8 mouse cellular contexts compared by ENCODE assay signal in the genomic region with DNA sequence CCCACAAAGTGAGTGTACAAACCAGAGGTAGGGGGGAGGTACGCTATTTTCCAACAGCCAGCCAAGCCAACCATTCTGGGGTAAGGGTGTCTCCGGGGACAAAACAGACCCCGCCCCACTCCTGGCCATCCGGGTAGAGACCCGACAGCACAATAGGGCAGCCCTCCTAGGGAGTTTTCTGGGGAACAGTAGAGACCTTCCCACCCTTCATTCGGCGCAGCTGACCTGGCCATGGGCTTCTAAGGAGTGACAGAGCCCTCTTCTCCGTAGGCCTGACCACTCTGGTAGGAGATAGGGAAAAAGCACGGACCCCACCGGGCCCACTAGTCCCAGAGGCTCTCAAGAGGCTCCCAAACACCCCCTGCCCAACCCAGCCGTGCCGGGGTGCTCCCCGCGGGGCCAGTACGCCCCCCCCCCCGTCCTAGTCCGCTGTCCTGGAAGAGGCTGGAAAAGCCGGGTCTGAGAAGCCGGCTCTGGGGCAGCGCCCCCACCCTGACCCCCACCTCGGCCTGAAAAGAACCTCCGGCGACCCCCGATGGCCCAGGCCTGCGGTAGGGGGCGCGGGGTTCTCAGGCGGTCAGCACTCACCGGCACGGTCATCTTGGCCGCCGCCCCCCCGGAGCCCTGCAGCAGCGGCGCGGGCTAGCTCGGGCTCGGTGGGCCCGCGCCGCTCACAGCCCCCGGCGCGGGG. TPM values are rescaled to one million over a fixed set of nuclear protein-coding genes. Genes with fewer than 3 reads are reported as not detected.
DNase-seq lines count a peak whose midpoint lies in the region; ATAC-seq and TF ChIP-seq lines count a peak whose summit lies in the region.
"Had no signal": no experiment of that assay in that cellular context is flagged by ENCODE, and none has a peak within 500 bp of the region (broad histone marks: within the 10 kb centered on the region; RNA-seq: fewer than 3 reads in every experiment).

No protein-coding gene starts in this region.

- no peaks in the 10 kb centered on the region for H3K36me3 ChIP-seq in testis, adult 2 months (ENCODE audit: control insufficient read depth, insufficient read depth, low read length)
- H3K36me3 ChIP-seq in midbrain, postnatal 0 days (ENCODE audit: insufficient read depth, low read length) = no peaks in the 10 kb centered on the region

- H3K9ac ChIP-seq in midbrain, postnatal 0 days (replicated peaks; ENCODE audit: low read length, poor library complexity, severe bottlenecking) = peak overlapping the region; percentile 89

- peak overlapping the region; percentile 60; the same call in 1 of the 2 replicates for H3K27ac ChIP-seq in testis, adult 2 months (ENCODE audit: control insufficient read depth, insufficient read depth, low read depth, low read length)
- peak overlapping the region; percentile 45 for H3K27ac ChIP-seq in embryonic fibroblast, embryonic 13.5 days (ENCODE audit: insufficient read depth, low read length)
- peak overlapping the region; percentile 73 for H3K27ac ChIP-seq in midbrain, postnatal 0 days (ENCODE audit: low read depth, low read length)

- H3K9me3 ChIP-seq in midbrain, postnatal 0 days (ENCODE audit: low read length) = no peaks in the 10 kb centered on the region

- no peak for TF ChIP-seq CTCF in testis, adult 2 months (IDR thresholded peaks at IDR 0.05; ENCODE audit: control insufficient read depth, insufficient read depth, insufficient replicate concordance, low read depth, low read length)
- no peak for TF ChIP-seq CTCF in embryonic fibroblast, embryonic 13.5 days (IDR thresholded peaks at IDR 0.05; ENCODE audit: borderline replicate concordance, insufficient read depth, low read length)
- no peak for TF ChIP-seq CTCF in midbrain, postnatal 0 days (IDR thresholded peaks at IDR 0.05)

- 1% methylated on average over 37 of the region's 44 CpGs for WGBS in midbrain, postnatal 0 days

- DNase-seq in testis, postnatal 14 days (ENCODE audit: low spot score) = no peak
- peak; percentile 49 for DNase-seq in kidney, adult 9 months
- no peak for DNase-seq in midbrain, postnatal 0 days (ENCODE audit: low spot score)
- no peak for DNase-seq in layer of hippocampus, adult 18-20 months (ENCODE audit: low spot score in 2 of 2)
- DNase-seq in ovary, adult 18-20 months (ENCODE audit: low spot score) = no peak

- H3K4me1 ChIP-seq in testis, adult 2 months (ENCODE audit: control insufficient read depth, insufficient read depth, low read length) = peaks cover 43% of the 10 kb centered on the region
- peaks cover 24% of the 10 kb centered on the region for H3K4me1 ChIP-seq in embryonic fibroblast, embryonic 13.5 days (ENCODE audit: control insufficient read depth, insufficient read depth, low read length)
- H3K4me1 ChIP-seq in midbrain, postnatal 0 days (ENCODE audit: insufficient read depth, low read length) = peaks cover 49% of the 10 kb centered on the region

- peak overlapping the region; percentile 77 for H3K4me2 ChIP-seq in midbrain, postnatal 0 days (ENCODE audit: low read depth, low read length, poor library complexity, severe bottlenecking)

- peak; percentile 12; the same call in 1 of the 2 replicates for ATAC-seq in midbrain, postnatal 0 days (ENCODE audit: low FRiP score)

- no peak for TF ChIP-seq POLR2A in testis, adult 2 months (IDR thresholded peaks at IDR 0.05; ENCODE audit: control insufficient read depth, low read depth, low read length)
- TF ChIP-seq POLR2A in embryonic fibroblast, embryonic 13.5 days (IDR thresholded peaks at IDR 0.05; ENCODE audit: low read depth, low read length) = peak; percentile 21; the same call in 1 of the 2 replicates

- H3K27me3 ChIP-seq in testis, adult 2 months (ENCODE audit: control insufficient read depth, insufficient read depth, low read length) = no peaks in the 10 kb centered on the region
- no peaks in the 10 kb centered on the region for H3K27me3 ChIP-seq in midbrain, postnatal 0 days (ENCODE audit: insufficient read depth, low read length)

- peak overlapping the region; percentile 88 for H3K4me3 ChIP-seq in testis, adult 2 months (ENCODE audit: control insufficient read depth, low read depth, low read length)
- peak overlapping the region; percentile 93 for H3K4me3 ChIP-seq in embryonic fibroblast, embryonic 13.5 days (ENCODE audit: insufficient read depth, low read length)
- peak overlapping the region; percentile 91 for H3K4me3 ChIP-seq in midbrain, postnatal 0 days (ENCODE audit: low read depth, low read length)

RNA-seq across cellular contexts. Expression of gene Bcar1, which starts 0.4 kb away (rescaled TPM):
- 29.5 and 30.9 TPM in 2 replicates for polyA plus RNA-seq in testis, adult 2 months (2012; rRNA removed)
- 37.0 and 45.8 TPM in 2 replicates for polyA plus RNA-seq in embryonic fibroblast, embryonic 13.5 days (2011; ENCODE audit: insufficient read length, low read depth, missing spikeins)
- total RNA-seq in midbrain, postnatal 0 days (2014; rRNA removed) = 62.3 and 72.8 TPM in 2 replicates
- polyA plus RNA-seq in midbrain, postnatal 0 days (2015; fragmentation: Nextera tagmentation; extraction: Ambion mirVana) = 38.3 and 44.3 TPM in 2 replicates
- total RNA-seq in layer of hippocampus, adult 18-20 months (2021) = 10 to 100 TPM; 61.4 to 63.7 TPM
- total RNA-seq: common myeloid progenitor, adult 5-6 weeks had no signal

RNA-seq across cellular contexts. Expression of gene Ctrb1, which starts 52.4 kb away (rescaled TPM):
- 1.4 and 3.1 TPM in 2 replicates for polyA plus RNA-seq in testis, adult 2 months (2012; rRNA removed)
- not detected in 2 replicates for polyA plus RNA-seq in embryonic fibroblast, embryonic 13.5 days (2011; ENCODE audit: insufficient read length, low read depth, missing spikeins)
- not detected in 2 replicates for total RNA-seq in midbrain, postnatal 0 days (2014; rRNA removed)
- not detected in 2 replicates for polyA plus RNA-seq in midbrain, postnatal 0 days (2015; fragmentation: Nextera tagmentation; extraction: Ambion mirVana)
- not detected for total RNA-seq in layer of hippocampus, adult 18-20 months (2021)
- total RNA-seq: common myeloid progenitor, adult 5-6 weeks had no signal
